Mouse (Mus musculus) small intestine, adult 2 months (tissue): ENCODE results near the gene Ccdc42. TPM values are rescaled to one million over a fixed set of nuclear protein-coding genes. Genes with fewer than 3 reads are reported as not detected.

ENCODE experiments used
- H3K27ac ChIP-seq: fragments of 200-500 bp; 2 replicates; pipeline ENCODE4 v1.5.1; 2012; ENCODE audit warnings: low read depth, low read length, control low read depth, inconsistent platforms; ENCODE audit not compliant: insufficient read depth
- H3K27me3 ChIP-seq: fragments of 200-500 bp; 2 replicates; pipeline ENCODE4 v1.6.1; 2012; ENCODE audit warnings: mild to moderate bottlenecking, moderate library complexity, low read length, inconsistent platforms; ENCODE audit not compliant: control insufficient read depth, insufficient read depth
- H3K36me3 ChIP-seq: fragments of 200-500 bp; 2 replicates; pipeline ENCODE4 v1.6.1; 2012; ENCODE audit warnings: mild to moderate bottlenecking, low read length, control low read depth, inconsistent platforms; ENCODE audit not compliant: control insufficient read depth, insufficient read depth
- H3K4me1 ChIP-seq: fragments of 200-500 bp; 2 replicates; pipeline ENCODE4 v1.6.1; 2012; ENCODE audit warnings: low read length, inconsistent platforms, mixed read lengths; ENCODE audit not compliant: control insufficient read depth, insufficient read depth, insufficient read length
- H3K4me3 ChIP-seq: fragments of 200-500 bp; 2 replicates; pipeline ENCODE4 v1.5.1; 2012; ENCODE audit warnings: low read depth, mild to moderate bottlenecking, control low read depth, inconsistent platforms, low read length, moderate library complexity
- CTCF ChIP-seq: fragments of 200-500 bp; IDR thresholded peaks from 2 replicates; pipeline ENCODE4 v1.5.1; 2012; ENCODE audit warnings: low read depth, mild to moderate bottlenecking, control low read depth, inconsistent platforms, low read length, moderate library complexity, mixed read lengths; ENCODE audit not compliant: insufficient replicate concordance, insufficient read length; ENCODE audit errors: extremely low read depth
- POLR2A ChIP-seq: fragments of 200-500 bp; IDR thresholded peaks from 2 replicates; pipeline ENCODE4 v1.6.1; 2012; ENCODE audit warnings: low read depth, mild to moderate bottlenecking, control low read depth, inconsistent platforms, low read length, moderate library complexity
- WGBS: fragments of 180-500 bp; shearing (Covaris S2); methylation state at CpG from one replicate; pipeline ENCODE4 v1.1.7; 2018; 5-methylcytosine and 5-hydroxymethylcytosine counted together
- polyA plus RNA-seq: library from polyadenylated mRNA; depleted of rRNA; stranded (reverse); fragments of >200 nt; gene quantifications from 2 replicates; pipeline ENCODE4 v1.2.3, GENCODE M21; 2012; rRNA removed

The Ccdc42 gene
- polyA plus RNA-seq, 1 experiment: 1.6 TPM

GRCm38 (mm10) chr11:68623225-68623870 lies 36.5 kb downstream of the Ccdc42 start:
- 5% methylated on average over 14 of the region's 14 CpGs for WGBS
- Histone ChIP-seq H3K27me3 (peaks cover 2% of the 10 kb centered on the region; the same call in 1 of the 2 replicates), H3K4me3 (no peak overlapping the region)

GRCm38 (mm10) chr11:68623871-68624258 lies 37.0 kb downstream of the Ccdc42 start:
- Histone ChIP-seq H3K27me3 (peaks cover 2% of the 10 kb centered on the region; the same call in 1 of the 2 replicates), H3K4me1 (no peaks in the 10 kb centered on the region), H3K27ac (0 out of 2 replicates have a peak overlapping the region, but pooled peaks have one; percentile 21), H3K4me3 (no peak overlapping the region), H3K36me3 (no peaks in the 10 kb centered on the region)
- 25% methylated on average over 5 of the region's 5 CpGs for WGBS
- no peak for TF ChIP-seq POLR2A
- TF ChIP-seq CTCF: no peak

More at GRCm38 (mm10) chr11:68623225-68623870, 36.5 kb downstream of the Ccdc42 start:
- Histone ChIP-seq H3K27ac (peak overlapping the region; percentile 42), H3K36me3 (no peaks in the 10 kb centered on the region), H3K4me1 (no peaks in the 10 kb centered on the region)
- TF ChIP-seq POLR2A: no peak
- no peak for TF ChIP-seq CTCF

- Histone ChIP-seq H3K27ac (no peak overlapping the region), H3K36me3 (no peaks in the 10 kb centered on the region), H3K27me3 (no peaks in the 10 kb centered on the region), H3K4me1 (no peaks in the 10 kb centered on the region), H3K4me3 (no peak overlapping the region)
- TF ChIP-seq POLR2A (no peak), CTCF (no peak)
- 85% methylated on average over 17 of the region's 17 CpGs for WGBS
Measured at GRCm38 (mm10) chr11:68631611-68632316, 44.9 kb downstream of the Ccdc42 start.

- Histone ChIP-seq H3K4me1 (no peaks in the 10 kb centered on the region), H3K36me3 (no peaks in the 10 kb centered on the region), H3K27ac (no peak overlapping the region), H3K4me3 (no peak overlapping the region), H3K27me3 (no peaks in the 10 kb centered on the region)
- no peak for TF ChIP-seq POLR2A
- TF ChIP-seq CTCF: no peak
- 31% methylated on average over 10 of the region's 10 CpGs for WGBS
Measured at GRCm38 (mm10) chr11:68637861-68638615, 51.2 kb downstream of the Ccdc42 start.

- WGBS: 78% methylated on average over 5 of the region's 5 CpGs
- H3K27me3 ChIP-seq: no peaks in the 10 kb centered on the region
- H3K36me3 ChIP-seq: no peaks in the 10 kb centered on the region
- H3K27ac ChIP-seq: no peak overlapping the region
- H3K4me1 ChIP-seq: no peaks in the 10 kb centered on the region
- no peak overlapping the region for H3K4me3 ChIP-seq
- TF ChIP-seq POLR2A: no peak
- TF ChIP-seq CTCF: no peak
Measured at GRCm38 (mm10) chr11:68641361-68641760, 54.5 kb downstream of the Ccdc42 start.

GRCm38 (mm10) chr11:68644781-68645180 lies 58.0 kb downstream of the Ccdc42 start:
- no peak for TF ChIP-seq CTCF
- TF ChIP-seq POLR2A: no peak
- Histone ChIP-seq H3K4me3 (no peak overlapping the region), H3K36me3 (no peaks in the 10 kb centered on the region), H3K27ac (no peak overlapping the region), H3K27me3 (no peaks in the 10 kb centered on the region), H3K4me1 (no peaks in the 10 kb centered on the region)
- WGBS: 65% methylated on average over 6 of the region's 6 CpGs

Other genes with a start within 250 kb of the Ccdc42 start
- 22.7 and 23.7 TPM in 2 replicates for gene Ntn1, start 186.2 kb upstream of the Ccdc42 start, polyA plus RNA-seq
- 4.3 and 8.9 TPM in 2 replicates for gene Pik3r5, start 154.9 kb upstream of the Ccdc42 start, polyA plus RNA-seq
- gene Pik3r6, start 84.0 kb upstream of the Ccdc42 start, polyA plus RNA-seq: 1.6 and 2.1 TPM in 2 replicates
- 6.9 and 20.4 TPM in 2 replicates for gene Mfsd6l, start 30.8 kb upstream of the Ccdc42 start, polyA plus RNA-seq
- 3.9 and 6.8 TPM in 2 replicates for gene Myh10, start 104.5 kb downstream of the Ccdc42 start, polyA plus RNA-seq